Mouse (Mus musculus): ENCODE measurements at regions not wholly inside any gene's neighbourhood (a gene's known extent, or its start where the extent isn't known, plus 50 kb on each side); places are given as distances from the start of the nearest gene placed in this dataset.

DNA sequence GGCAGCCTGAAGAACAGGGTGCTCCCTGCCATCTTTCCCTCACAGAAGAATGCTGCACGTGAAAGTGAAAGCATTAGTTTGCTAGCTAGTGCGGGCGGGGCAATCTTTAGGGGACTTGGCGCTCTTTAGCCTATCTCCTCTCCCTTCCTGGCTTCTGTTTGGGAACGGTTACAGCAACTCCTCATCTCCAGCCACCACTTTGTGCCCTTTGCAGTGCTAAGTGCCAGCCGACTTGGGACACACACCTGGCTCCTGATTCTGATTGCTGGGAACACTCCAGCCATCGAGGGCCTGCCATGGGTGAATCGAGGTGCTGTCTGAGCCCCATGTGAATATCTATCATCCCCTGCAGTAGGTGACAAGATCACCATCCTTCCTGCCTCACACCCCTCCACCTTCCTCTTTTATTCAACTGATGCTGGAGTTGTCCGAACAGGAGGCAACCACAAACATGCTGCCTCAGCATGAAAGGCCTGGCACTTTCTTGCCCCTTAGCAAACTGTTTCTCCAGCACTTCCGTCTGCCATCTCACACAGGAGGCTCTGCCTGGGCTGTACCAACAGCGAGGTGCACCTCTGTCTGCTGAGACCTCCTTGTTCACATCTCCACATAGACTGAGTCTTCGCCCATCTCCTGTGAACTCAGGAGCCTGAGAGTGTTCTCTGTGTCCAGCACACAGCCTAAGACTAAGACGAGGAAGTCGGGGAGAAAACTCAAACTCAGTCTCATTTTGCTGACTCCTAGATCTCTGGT lies 66.2 kb upstream of the Glrp1 start:
- peak; percentile 29 for DNase-seq (ENCODE audit: low spot score)

GRCm38 (mm10) chr1:88575291-88575690 lies 65.4 kb upstream of the Glrp1 start:
- no peak for DNase-seq (ENCODE audit: low spot score)

DNA sequence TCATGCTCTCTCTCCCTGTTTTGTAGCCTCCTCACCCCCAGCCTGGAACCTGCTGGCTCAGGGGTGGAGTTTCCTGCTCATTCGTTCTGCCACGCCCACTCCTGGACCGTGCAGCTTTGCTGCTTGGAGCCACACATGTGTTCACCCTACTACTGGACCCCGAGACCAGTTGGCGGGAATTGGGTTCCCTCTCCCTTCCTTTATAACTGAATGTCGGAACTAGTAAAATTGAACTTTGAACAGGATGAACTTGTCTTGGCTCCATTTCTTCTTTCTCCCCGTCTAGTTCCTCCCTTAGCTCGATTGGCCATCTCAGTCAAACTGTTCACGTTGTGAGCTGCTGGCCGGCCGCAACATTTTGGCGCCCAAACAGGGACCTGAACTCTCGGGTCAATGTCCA lies 62.3 kb upstream of the Glrp1 start:
- no peak for DNase-seq (ENCODE audit: low spot score)

DNA sequence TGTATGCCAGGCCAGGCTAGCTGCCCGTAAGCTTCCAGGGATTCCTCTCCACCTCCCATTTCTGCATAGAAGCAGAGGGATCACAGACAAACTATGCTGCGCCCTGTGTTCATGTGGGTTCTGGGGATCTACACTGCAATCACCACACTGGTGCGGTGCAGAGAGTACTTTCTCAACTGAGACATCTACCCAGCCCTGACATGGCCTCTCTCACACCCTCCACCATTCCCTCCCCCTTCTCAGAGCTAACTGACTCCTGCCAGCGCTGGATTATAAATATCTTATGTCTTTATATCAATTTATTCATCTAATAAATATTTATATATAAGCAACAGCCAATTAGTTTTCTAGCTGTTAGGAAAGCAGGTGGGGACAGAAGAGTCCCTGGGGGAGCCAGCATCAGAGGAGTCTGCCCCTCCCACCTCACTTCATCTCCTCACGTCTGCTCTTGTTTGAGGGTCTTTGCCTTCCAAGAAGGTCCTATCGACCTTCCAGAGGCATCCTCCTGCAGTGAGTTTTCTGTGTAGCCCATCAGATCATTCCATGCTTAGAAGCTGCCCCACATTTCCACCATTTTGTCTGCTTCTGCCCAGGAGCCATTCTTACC lies 58.7 kb upstream of the Glrp1 start:
- no peak for DNase-seq (ENCODE audit: low spot score)

DNA sequence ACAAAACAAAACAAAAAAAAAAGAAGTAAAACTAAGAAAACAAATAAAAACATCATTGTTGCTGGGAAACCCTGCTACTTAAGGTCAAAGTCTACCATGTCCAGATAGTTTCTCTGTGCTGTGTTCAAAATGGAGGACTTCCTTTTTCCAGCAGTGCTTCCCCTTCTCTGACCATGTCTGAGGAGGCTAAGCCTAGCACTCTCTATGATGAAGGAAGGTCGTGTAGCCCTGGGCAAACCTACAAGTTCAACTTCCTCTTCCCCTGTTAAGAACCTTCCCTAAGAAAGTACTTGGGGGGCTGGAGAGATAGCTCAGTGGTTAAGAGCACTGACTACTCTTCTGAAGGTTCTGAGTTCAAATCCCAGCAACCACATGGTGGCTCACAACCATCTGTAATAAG lies 57.3 kb upstream of the Glrp1 start:
- DNase-seq (ENCODE audit: low spot score), result no peak

DNA sequence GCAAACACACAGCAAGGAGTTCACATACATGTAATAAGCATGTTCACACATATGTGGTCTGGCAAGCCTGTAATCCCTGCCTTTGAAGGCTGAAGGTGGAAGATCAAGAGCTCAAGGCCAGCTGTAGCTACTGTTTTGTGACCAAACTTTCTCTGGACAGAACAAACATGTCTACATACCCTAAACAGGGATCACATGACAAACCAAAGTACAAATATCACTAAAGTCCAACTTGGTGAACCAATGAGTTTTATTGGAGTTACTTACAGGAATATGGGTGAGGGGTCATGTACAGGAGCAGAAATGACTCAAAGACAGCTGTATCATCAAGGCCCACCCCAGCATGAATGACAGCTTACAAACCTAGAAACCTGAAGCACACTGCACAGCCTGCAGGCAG lies 56.6 kb upstream of the Glrp1 start:
- no peak for DNase-seq (ENCODE audit: low spot score)

GRCm38 (mm10) chr1:88564825-88565224 lies 55.0 kb upstream of the Glrp1 start:
- DNase-seq (ENCODE audit: low spot score), result no peak

DNA sequence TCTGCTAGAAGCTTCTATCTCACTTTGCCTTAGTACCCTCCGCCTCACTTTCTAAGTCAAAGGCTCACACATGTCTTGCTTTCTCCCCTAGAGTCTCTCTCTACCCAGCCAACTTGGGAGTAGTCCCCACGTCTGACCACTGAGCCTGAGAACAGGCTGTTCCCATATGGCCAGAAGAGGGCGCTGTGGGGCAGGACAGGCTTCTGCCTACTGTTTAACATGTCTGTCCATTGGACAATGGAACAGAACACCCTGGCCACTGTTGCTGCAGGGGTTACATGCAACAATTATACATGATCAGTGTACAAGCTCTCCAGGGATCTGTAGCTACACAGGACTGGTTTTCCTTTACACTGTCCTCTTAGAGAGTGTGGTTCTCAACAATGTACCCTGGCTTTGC lies 52.5 kb upstream of the Glrp1 start:
- peak; percentile 89 for DNase-seq (ENCODE audit: low spot score)

GRCm38 (mm10) chr1:88560771-88561170 lies 50.9 kb upstream of the Glrp1 start:
- no peak for DNase-seq (ENCODE audit: low spot score)

Data from layer of hippocampus, adult 11-12 months (tissue).